Mouse (Mus musculus): ENCODE measurements around the gene Paip2b.
"Not testable (repeated sequence)": the region's sequence is repeated elsewhere in the genome, so short reads cannot be mapped to it uniquely, and the experiment has no call there.

Paip2b gene

DNA sequence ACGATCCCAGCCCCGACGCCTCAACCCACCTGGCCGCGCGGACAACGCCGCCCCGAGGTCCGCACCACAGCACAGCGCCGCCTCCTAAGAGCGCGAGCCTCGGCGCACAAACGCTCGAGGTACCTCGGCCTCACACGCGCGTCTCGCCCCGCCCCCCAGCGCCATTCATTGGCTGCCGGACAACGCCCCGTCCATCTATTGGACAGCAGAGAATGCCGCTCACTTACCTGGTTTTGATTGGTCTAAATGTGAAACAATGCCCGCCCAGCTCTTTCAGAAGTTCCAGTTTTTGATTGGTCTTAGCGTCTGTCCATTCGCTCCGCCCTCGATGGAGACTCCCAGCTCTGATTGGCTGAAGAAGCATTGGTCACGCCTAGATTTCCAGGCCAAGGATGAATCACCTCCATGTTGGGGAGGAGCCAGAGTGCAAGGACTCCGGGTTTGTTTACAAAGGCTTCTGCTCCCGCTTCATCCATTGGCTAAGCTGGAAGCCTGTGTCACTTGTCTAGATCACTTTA lies at the start of gene Paip2b:
Gene Paip2b (minus strand): TSS at position 136 of the 518 bp plus-strand sequence.
- peak; percentile 99 for DNase-seq (ENCODE audit: low read depth, low spot score)

DNA sequence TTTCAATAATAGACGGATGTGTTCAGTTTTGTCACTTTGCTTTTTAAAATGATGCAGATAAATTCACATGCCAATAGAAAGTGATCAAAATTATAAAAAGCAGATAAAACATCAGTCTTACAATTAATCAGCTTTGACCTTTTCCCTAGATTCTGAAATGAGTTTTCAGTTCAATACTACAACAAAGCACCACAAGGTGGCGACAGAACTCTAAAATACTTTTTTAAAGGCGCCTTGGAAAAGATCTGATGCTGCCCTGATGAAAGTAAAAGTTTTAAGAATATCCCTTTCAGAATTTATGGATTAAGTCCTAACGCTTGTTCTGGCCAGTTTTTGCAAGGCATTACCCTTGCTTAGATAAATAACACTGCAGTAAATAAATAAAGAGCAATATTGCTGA lies 48.3 kb upstream of the Paip2b start:
- peak; percentile 73 for DNase-seq (ENCODE audit: low read depth, low spot score)

GRCm38 (mm10) chr6:83867598-83868585 lies 36.4 kb upstream of the Paip2b start:
- DNase-seq (ENCODE audit: low read depth, low spot score) = peak; percentile 60

GRCm38 (mm10) chr6:83866954-83867597 lies 35.5 kb upstream of the Paip2b start, which contains the start of gene Zfp638:
Gene Zfp638, plus strand, starts transcription at chr6:83867109.
- DNase-seq (ENCODE audit: low read depth, low spot score) = peak; percentile 92

- DNase-seq (ENCODE audit: low read depth, low spot score) = no peak
These were observed 34.9 kb upstream of the Paip2b start for GRCm38 (mm10) chr6:83866423-83866822.

DNA sequence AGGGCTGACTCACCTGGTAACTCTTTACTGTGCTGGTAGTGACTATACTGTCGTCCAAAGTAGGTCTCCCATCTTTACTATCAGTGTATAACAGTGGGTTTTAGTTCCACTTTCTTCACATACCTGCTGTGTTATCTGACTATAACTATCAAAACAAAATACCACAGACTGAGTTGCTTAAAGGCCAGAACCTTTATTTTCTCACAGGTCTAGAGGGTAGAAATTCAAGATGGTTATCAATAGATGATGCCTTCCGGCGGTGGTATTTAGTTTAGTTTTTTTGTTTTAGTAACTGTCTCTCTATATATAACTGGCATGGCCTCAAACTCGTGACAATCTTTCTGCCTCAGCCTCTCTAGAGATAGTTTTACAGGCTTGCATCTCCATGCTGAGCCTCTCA lies 32.0 kb upstream of the Paip2b start:
- peak; percentile 61 for DNase-seq (ENCODE audit: low read depth, low spot score)

GRCm38 (mm10) chr6:83860033-83860432 lies 28.5 kb upstream of the Paip2b start:
- DNase-seq (ENCODE audit: low read depth, low spot score) = no peak

DNA sequence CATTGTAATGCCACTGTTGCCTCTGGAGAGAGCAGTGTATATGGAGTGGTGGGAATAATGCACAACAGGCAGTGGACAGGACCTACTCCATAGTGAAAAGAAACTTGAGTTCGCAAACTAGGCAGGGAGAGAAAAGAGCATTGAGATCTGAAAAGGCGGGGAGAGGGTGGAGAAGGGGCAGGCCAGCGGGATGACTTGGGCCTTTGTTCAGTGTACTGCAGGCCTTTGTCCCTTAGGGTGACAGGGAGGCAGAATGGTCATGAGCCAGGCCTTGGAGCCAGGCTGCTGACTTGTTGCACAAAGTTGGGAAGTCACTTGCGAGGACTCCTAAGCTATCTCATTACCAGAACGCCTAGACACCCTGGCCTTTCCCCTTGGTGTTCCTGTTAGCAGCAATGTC lies 25.9 kb upstream of the Paip2b start:
- no peak for DNase-seq (ENCODE audit: low read depth, low spot score)

- DNase-seq (ENCODE audit: low read depth, low spot score) = no peak
These were observed 17.9 kb upstream of the Paip2b start for GRCm38 (mm10) chr6:83849446-83849845.

- no peak for DNase-seq (ENCODE audit: low read depth, low spot score)
These were observed 14.6 kb upstream of the Paip2b start for GRCm38 (mm10) chr6:83846141-83846540.

DNA sequence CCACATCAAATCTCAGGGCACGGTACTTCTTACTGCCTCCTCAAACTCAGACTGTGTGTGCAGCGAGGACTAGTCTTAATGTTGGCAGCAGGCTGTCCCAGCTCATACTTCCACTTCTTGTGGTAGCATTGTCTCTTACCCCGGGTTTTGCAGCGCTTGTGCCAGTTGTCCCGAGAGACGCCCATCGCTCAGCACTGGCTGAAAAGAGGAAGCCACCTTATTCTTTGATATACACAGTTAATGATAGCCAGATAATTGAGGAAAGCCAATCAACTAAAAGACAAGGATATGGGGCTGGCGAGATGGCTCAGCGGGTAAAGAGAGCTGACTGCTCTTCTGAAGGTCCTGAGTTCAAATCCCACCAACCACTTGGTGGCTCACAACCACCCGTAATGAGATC lies 13.4 kb upstream of the Paip2b start:
- DNase-seq (ENCODE audit: low read depth, low spot score) = no peak

DNA sequence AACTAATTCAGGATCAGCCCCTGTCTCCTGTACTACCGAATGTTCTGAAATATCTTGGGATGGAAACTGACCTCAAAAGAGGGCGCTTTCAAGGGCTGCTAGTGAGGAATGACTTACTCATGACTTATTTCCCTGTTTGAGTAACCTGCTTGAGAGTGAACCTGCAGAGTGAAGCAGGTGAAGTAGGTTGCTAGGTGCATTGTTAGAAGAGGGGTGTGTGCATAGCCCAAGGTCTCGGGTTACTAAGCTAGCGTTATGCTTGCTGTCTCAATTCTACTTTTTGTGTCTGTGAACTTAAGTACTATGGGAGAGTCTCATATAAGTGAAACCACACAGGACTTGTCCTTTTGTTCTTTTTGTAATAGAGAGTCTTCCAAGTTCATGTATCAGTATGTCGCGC lies 8.5 kb upstream of the Paip2b start:
- DNase-seq (ENCODE audit: low read depth, low spot score) = no peak

DNA sequence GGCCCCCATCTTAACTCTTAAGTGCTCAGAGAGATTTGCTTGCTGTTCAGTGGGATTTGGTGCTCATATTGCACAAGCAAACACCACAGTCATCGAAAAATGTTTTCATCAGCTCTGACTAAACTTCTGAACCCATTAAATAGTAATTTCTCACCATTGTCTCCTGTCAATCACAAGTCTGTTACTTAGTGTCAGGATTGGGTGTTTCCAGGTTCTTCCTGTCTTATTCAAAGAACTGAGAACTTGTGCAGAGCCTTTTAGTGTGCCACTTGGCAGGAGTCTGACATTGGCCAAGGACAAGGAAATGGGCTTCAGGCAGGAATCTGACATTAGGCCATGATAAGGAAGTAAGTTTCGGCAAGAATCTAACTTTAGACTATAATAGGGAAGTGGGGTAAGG lies 6.5 kb upstream of the Paip2b start:
- DNase-seq (ENCODE audit: low read depth, low spot score) = no peak

DNA sequence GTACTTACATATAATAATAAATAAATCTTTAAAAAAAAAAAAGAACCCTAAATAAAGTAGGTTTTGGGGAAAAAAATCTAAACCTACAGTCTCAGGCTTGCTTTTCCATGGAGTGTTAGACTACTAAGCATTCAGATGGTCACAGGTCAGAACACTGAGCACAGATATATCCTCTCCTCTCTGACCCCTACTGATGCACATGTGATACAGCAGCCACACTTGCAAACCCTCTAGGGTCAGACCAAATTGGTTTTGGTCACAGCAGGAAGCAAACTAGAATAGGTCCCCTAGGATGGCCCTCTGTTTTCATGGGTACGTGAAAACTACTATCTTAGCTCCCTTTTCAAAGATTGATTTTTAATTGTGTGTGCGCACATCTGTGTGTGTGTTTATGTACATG lies 5.3 kb upstream of the Paip2b start:
- DNase-seq (ENCODE audit: low read depth, low spot score) = no peak

GRCm38 (mm10) chr6:83832393-83832792 lies 852 bp upstream of the Paip2b start:
- DNase-seq (ENCODE audit: low read depth, low spot score) = not testable (repeated sequence)

DNA sequence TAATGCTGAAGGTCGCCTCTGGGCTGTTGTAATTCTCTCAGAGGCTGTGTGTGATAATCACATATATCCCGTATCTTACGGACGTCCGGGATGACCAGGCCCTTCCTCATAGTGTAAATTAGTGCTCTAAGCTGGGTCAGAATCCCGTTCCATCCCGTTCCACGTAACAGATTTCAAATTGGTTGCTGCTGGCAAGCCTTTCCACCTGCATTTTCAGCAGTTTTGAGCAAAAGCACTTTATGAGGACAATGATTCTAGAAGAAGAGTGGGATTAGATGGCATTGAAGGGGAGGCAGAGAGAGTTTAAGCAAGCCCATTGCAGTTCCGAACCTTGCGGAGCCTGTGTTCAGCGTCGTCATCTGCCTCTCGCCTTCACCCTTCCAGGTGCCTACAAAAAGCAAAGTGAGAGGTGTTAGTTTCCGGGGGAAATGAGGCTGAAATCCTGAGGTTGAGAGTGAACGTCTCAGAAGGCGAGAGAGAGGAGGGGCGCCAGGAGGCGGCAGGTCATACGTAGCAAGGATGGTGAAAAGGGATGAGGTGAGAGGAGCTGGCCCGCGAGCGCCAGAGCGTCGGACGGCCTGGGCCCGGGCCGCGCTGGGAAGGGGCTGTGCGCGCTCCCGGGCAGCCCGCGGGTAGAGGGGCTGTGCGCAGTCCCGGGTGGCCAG lies 468 bp downstream of the Paip2b start:
- peak; percentile 84 for DNase-seq (ENCODE audit: low read depth, low spot score)

DNA sequence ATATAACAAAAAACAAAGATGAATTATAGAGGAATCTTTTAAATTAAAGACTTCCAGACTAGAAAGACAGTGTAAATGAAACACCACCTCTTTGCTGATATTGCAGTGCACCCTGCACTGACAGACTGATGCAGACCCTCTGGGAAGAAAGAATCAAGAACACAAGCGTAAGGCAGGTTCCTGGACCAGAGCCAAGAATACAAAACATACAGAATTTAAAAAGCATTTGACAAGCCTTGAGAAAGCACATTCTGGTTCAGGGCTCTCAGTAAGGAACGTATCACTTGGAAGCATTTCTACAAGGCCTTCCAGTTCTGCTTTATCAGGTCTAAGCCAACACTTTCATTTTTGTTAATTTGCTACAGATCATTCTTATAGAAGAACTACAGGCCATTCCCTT lies 9.7 kb downstream of the Paip2b start:
- no peak for DNase-seq (ENCODE audit: low read depth, low spot score)

DNA sequence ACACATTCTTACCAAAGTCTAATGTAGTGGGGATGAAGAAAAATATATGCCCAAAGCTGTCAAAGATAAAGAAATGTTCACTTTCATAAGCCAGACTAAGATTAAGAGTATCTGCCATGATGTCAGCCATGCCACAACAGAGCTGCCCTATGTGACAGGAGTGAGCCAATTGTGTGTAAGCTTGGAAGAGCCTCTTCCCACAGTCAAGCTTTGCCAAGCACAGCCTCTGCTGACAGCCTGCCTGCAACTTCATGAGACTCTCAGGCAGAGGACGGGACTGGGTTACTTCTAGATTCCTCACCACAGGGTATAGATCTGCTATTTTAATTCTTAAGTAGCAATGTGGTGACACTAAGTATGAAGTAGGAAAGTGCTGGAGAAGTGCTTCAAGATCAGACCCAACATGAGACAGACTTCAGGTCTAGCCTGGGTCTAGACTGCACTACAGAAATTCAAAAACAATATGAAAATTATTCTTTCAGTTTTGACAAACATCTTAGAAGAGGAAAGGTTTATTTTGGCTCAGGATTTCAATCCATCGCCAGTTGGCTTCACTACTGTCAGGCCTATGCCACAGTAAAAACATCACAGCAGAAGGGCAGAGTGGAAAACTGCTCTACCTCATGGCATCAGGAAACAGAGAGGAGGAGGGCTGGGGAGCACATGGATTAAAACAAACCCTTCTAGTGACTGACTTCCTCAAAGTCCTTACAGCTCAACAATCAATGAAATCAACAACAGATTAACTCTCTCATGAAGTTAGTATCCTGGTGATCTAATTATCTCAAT lies 10.6 kb downstream of the Paip2b start:
- no peak for DNase-seq (ENCODE audit: low read depth, low spot score)

DNA sequence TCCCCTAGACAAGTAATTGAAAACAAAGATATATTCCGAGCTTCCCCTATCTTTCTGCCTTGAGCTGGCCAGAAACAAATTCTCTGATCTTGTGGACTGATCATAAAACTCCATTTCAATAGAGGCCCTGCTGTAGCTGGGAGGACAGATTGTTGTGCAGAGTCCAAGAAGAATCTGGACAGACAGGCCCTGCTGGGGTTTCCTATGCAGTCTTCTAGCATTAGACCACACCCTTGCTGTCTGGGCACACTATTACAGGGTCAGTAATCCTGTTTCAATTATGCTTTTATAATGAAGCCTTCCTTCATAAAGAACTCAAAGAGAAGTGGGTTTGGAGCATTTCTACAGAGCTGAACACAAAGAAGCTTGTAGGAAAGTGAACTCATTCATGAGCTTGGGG lies 12.5 kb downstream of the Paip2b start:
- DNase-seq (ENCODE audit: low read depth, low spot score) = no peak

- no peak for DNase-seq (ENCODE audit: low read depth, low spot score)
These were observed 15.7 kb downstream of the Paip2b start for GRCm38 (mm10) chr6:83815801-83816200.

GRCm38 (mm10) chr6:83802846-83803245 lies 28.7 kb downstream of the Paip2b start:
- no peak for DNase-seq (ENCODE audit: low read depth, low spot score)
